Mouse (Mus musculus) embryonic fibroblast, embryonic 13.5 days (primary cell): ENCODE results near the gene Lmx1b.

Source experiments
- CTCF ChIP-seq: IDR thresholded peaks from 2 replicates; pipeline ENCODE4 v1.5.1; 2011; ENCODE audit warnings: mild to moderate bottlenecking, control low read depth, low read length, moderate library complexity, borderline replicate concordance; ENCODE audit not compliant: insufficient read depth
- POLR2A ChIP-seq: IDR thresholded peaks from 2 replicates; pipeline ENCODE4 v1.6.1; 2011; ENCODE audit warnings: low read depth, mild to moderate bottlenecking, control low read depth, low read length, moderate library complexity

DNA sequence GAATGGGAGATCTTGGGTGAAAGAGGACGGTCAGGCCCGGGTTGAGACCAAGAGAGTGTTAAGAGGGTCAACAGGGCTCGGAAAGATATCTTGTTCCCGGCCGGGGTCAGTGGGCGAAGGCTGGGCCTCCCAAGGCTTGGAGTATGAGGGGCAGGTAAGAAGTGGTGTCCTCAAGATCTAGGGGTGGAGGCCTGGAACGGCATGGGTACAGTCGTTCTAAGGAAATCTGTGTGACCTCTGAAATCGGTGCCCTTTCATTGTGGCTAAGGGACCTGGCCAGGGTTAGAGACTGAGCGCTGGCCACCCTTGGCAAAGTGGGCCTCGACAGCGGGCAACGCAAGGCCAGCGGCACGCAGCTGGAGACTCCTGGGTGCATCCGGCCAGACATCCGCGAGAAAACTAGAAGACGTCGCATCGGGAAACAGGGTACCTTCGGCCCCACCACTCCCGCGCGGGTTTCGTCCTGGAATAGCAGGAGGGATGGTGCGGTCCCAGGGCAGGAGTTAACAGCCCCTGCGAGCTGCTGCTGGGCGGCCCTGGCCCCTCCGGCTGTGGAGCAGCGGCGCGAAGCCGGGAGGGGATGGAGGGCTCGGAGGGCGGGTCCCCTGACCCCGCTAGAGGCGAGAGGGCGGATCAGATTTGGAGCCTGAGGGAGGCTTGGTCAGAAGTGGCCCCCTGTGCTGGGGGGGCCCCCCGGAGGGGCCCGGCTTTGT lies 1.7 kb upstream of the Lmx1b start:
- TF ChIP-seq CTCF (no peak), POLR2A (no peak)
